Mouse (Mus musculus): ENCODE data around the gene Vpreb1. TPM values are rescaled to one million over a fixed set of nuclear protein-coding genes. Genes with fewer than 3 reads are reported as not detected.

The Vpreb1 gene
- polyA plus RNA-seq (2014; fragmentation: Illumina TruSeq; extraction: RNeasy Lipid Tissue Mini Kit (QIAGEN cat#74804); ENCODE audit: low read depth, low replicate concordance), result not detected

GRCm38 (mm10) chr16:16870617-16871331 is at the start of gene Vpreb1, which contains the start of gene Top3b:
TSS of gene Vpreb1 (minus strand) at chr16:16870843.
TSS of gene Top3b (plus strand) at chr16:16870736.

DNA sequence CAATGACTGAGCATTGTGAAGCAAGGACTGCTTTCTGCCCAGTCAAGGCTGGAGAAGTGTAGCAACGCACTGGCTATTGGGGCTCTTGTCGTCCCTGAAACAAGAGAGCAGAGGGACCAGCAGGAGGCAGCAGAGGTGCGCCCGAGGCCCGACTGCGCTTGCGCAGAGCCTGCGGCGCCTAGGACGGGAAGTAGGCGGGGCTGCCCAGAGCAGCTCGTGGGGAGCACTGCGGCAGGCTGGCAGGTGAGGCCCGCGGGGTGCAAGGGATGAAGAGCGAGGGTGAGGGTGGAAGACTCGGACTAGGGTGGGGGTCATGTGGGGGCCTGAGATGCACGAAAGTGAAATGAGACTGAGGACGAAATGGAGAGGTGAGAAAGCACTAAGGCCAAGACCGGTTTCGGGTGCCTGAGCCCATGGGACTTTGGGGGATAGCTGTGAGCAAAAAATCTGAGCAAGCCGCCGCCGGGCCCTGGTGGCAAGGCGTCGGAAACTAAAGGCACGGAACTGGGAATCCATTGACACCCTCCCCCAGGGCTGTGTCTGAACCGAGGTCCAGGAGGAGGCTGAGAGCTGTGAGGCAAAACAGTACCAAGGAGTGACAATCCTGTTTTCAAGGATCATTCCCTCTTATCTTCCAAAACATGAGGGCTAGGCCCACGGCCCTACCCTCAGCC is 25.9 kb upstream of the Vpreb1 start, which contains the start of gene Ppm1f:
Gene Ppm1f (plus strand): TSS at position 88 of the 674 bp plus-strand sequence.

GRCm38 (mm10) chr16:16863978-16864377 is 6.7 kb downstream of the Vpreb1 start, which contains the start of gene Igll1:
TSS of gene Igll1 (minus strand) at chr16:16863985.

GRCm38 (mm10) chr16:16828757-16829615 is 41.7 kb downstream of the Vpreb1 start, which contains the start of gene Spag6l:
TSS of gene Spag6l (minus strand) at chr16:16829456.

Other genes starting within 250 kb of the Vpreb1 start
- gene Olfr19, start 194.4 kb downstream of the Vpreb1 start, polyA plus RNA-seq (2014; fragmentation: Illumina TruSeq; extraction: RNeasy Lipid Tissue Mini Kit (QIAGEN cat#74804); ENCODE audit: low read depth, low replicate concordance), result not detected
- not detected for gene Spag6l, start 41.4 kb downstream of the Vpreb1 start, polyA plus RNA-seq (2014; fragmentation: Illumina TruSeq; extraction: RNeasy Lipid Tissue Mini Kit (QIAGEN cat#74804); ENCODE audit: low read depth, low replicate concordance)
- not detected for gene Igll1, start 6.9 kb downstream of the Vpreb1 start, polyA plus RNA-seq (2014; fragmentation: Illumina TruSeq; extraction: RNeasy Lipid Tissue Mini Kit (QIAGEN cat#74804); ENCODE audit: low read depth, low replicate concordance)
- gene Top3b, start 107 bp downstream of the Vpreb1 start, polyA plus RNA-seq (2014; fragmentation: Illumina TruSeq; extraction: RNeasy Lipid Tissue Mini Kit (QIAGEN cat#74804); ENCODE audit: low read depth, low replicate concordance), result 21.5 TPM
- gene Ppm1f, start 25.6 kb upstream of the Vpreb1 start, polyA plus RNA-seq (2014; fragmentation: Illumina TruSeq; extraction: RNeasy Lipid Tissue Mini Kit (QIAGEN cat#74804); ENCODE audit: low read depth, low replicate concordance), result 3.2 TPM
- 272 TPM for gene Mapk1, start 112.5 kb upstream of the Vpreb1 start, polyA plus RNA-seq (2014; fragmentation: Illumina TruSeq; extraction: RNeasy Lipid Tissue Mini Kit (QIAGEN cat#74804); ENCODE audit: low read depth, low replicate concordance)
- gene Ypel1, start 198.9 kb upstream of the Vpreb1 start, polyA plus RNA-seq (2014; fragmentation: Illumina TruSeq; extraction: RNeasy Lipid Tissue Mini Kit (QIAGEN cat#74804); ENCODE audit: low read depth, low replicate concordance), result 0.66 TPM
- gene Ppil2, start 240.4 kb upstream of the Vpreb1 start, polyA plus RNA-seq (2014; fragmentation: Illumina TruSeq; extraction: RNeasy Lipid Tissue Mini Kit (QIAGEN cat#74804); ENCODE audit: low read depth, low replicate concordance), result 117 TPM